Mouse (Mus musculus) C2C12 (cell line): Measurements from ENCODE around the gene Garnl3.

Source experiments
- CEBPB ChIP-seq: IDR thresholded peaks from one replicate; pipeline ENCODE4 v1.6.1; 2011; ENCODE audit warnings: low read depth, mild to moderate bottlenecking, control low read depth, moderate library complexity
- CTCF ChIP-seq: IDR thresholded peaks from one replicate; pipeline ENCODE4 v1.5.1; 2011; ENCODE audit not compliant: control insufficient read depth, insufficient read depth, insufficient read length

DNA sequence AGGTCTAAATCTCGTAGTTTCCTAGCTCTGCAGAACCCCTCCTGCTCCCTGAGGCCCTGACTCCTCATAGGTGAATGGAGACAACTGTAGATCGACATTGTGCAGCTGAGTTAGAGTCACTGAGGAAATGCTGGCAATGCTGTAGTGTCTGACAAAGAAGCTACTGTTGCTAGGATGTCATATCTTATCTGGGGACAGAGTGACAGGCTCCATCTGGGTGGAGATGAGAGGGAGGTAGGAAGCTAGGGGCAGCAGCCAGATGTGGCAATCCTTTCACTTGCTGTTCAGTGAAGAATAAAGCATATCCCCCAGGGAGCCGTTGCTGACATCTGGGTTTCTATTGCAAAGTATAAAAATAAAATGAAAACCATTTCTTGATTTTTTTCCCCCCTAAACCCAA lies 85.6 kb downstream of the Garnl3 start:
- no peak for TF ChIP-seq CTCF
- no peak for TF ChIP-seq CEBPB
